Mouse (Mus musculus): ENCODE measurements around the gene Olfr99. TPM values are rescaled to one million over a fixed set of nuclear protein-coding genes. Genes with fewer than 3 reads are reported as not detected.

Olfr99 gene
- not detected in 2 replicates for polyA plus RNA-seq (2015; fragmentation: Nextera tagmentation; extraction: Ambion mirVana)

DNA sequence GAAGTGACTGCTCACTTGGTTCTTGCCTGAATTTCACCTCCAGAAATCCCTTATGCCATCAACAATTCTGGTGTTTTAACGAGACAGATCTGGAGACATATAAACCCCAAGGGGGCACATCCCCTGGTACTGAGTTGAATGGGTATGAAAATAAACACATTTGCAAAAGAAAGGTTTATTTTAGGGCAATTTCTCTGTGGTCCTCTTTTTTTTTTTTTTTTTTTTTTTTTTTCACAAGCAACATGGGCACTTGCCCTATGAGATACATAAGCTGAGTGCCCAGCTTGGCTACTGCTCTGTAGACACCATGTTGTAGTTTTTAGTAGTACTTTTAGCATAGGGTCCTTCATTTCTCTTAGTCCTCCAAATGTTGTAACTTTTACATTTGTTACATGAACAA is at the start of gene Olfr99:
Gene Olfr99 (minus strand): TSS at position 101 of the 400 bp plus-strand sequence.
- no peak for ATAC-seq (replicated peaks; ENCODE audit: low FRiP score)
- H3K4me3 ChIP-seq (replicated peaks): no peak within 1 kb of the TSS
- H3K4me1 ChIP-seq: no peaks in the 10 kb centered on the region
- H3K9ac ChIP-seq: no peak within 1 kb of the TSS
- H3K27ac ChIP-seq: no peak within 1 kb of the TSS
- no peak within 1 kb of the TSS for H3K4me2 ChIP-seq
- no peaks in the 10 kb centered on the region for H3K9me3 ChIP-seq (replicated peaks)
- WGBS: 80% methylated on average over 1 of the region's 1 CpGs
- H3K27me3 ChIP-seq: no peaks in the 10 kb centered on the region
- no peaks in the 10 kb centered on the region for H3K36me3 ChIP-seq

DNA sequence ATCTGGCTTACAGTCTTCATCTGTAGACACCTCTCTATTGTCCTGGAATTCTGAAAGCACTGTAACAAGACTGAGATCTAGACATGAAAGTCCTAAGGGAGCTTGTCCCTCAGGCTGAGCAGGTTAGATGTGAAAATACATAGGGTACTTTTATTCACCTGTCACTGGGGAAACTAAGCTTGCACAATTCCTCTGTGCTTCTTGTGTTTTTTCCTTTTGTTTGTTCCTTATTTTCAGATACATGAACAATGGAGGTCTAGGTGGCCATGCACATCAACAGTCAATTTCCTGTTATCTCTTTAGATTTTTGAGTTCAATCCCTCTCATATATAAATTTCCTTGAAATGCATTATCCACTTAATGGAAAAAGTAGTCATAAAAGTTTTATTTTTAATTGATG is 33.7 kb upstream of the Olfr99 start, which contains the start of gene Olfr102:
Gene Olfr102 (minus strand): TSS at position 101 of the 400 bp plus-strand sequence.
- Histone ChIP-seq H3K36me3 (no peaks in the 10 kb centered on the region), H3K4me1 (no peaks in the 10 kb centered on the region), H3K4me3 (replicated peaks) (no peak within 1 kb of the TSS), H3K4me2 (no peak within 1 kb of the TSS), H3K9me3 (replicated peaks) (no peaks in the 10 kb centered on the region; the same call in 1 of the 2 replicates), H3K27ac (no peak within 1 kb of the TSS), H3K9ac (no peak within 1 kb of the TSS), H3K27me3 (no peaks in the 10 kb centered on the region)
- no peak for ATAC-seq (replicated peaks; ENCODE audit: low FRiP score)

DNA sequence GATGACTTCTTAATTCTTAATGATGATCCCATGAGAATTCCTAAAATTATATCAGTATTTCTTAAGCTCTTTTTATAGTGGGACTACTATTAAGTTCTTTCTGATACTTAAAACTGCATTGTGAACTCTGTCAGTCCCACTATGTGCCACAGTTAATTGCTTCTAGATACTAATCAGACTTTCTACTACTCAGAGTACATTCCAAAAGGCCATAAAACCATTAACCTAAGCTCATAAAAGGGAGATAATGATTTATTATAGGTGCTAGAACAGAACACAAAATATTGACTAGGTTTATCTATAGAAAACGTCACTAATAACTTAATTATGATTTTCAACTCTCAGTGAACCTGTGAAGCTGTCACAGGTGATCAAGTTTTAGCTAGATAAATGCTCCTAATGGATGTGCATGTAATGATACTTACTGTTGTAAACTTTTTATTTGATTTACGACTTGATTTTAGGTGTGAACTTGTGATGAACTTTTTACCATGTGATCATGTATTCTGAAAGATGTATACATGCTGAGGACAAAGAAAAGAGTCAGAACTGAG is 27.0 kb upstream of the Olfr99 start:
- H3K27me3 ChIP-seq: no peaks in the 10 kb centered on the region
- no peaks in the 10 kb centered on the region for H3K4me1 ChIP-seq
- no peak overlapping the region for H3K4me3 ChIP-seq (replicated peaks)
- no peak for ATAC-seq (replicated peaks; ENCODE audit: low FRiP score)
- no peaks in the 10 kb centered on the region for H3K36me3 ChIP-seq
- no peak overlapping the region for H3K27ac ChIP-seq
- no peak overlapping the region for H3K4me2 ChIP-seq
- no peak overlapping the region for H3K9ac ChIP-seq
- no peaks in the 10 kb centered on the region for H3K9me3 ChIP-seq (replicated peaks)
- WGBS: 40% methylated on average over 2 of the region's 2 CpGs

- no peaks in the 10 kb centered on the region for H3K36me3 ChIP-seq
- H3K9me3 ChIP-seq (replicated peaks): no peaks in the 10 kb centered on the region
- H3K4me1 ChIP-seq: no peaks in the 10 kb centered on the region
- H3K9ac ChIP-seq: no peak overlapping the region
- ATAC-seq (replicated peaks; ENCODE audit: low FRiP score): no peak
- H3K4me2 ChIP-seq: no peak overlapping the region
- H3K27me3 ChIP-seq: no peaks in the 10 kb centered on the region
- no peak overlapping the region for H3K27ac ChIP-seq
- WGBS: 31% methylated on average over 4 of the region's 4 CpGs
- H3K4me3 ChIP-seq (replicated peaks): no peak overlapping the region
Measured at GRCm38 (mm10) chr17:37308483-37308882, 25.2 kb upstream of the Olfr99 start.

GRCm38 (mm10) chr17:37304213-37304612 is 21.0 kb upstream of the Olfr99 start, which contains the start of gene Olfr101:
Gene Olfr101 (minus strand): TSS chr17:37304313.
- WGBS: 87% methylated on average over 4 of the region's 4 CpGs
- no peaks in the 10 kb centered on the region for H3K27me3 ChIP-seq
- no peak for ATAC-seq (replicated peaks; ENCODE audit: low FRiP score)

GRCm38 (mm10) chr17:37280331-37280730 is 2.9 kb downstream of the Olfr99 start:
- no peak overlapping the region for H3K4me3 ChIP-seq (replicated peaks)
- no peaks in the 10 kb centered on the region for H3K9me3 ChIP-seq (replicated peaks)
- H3K4me2 ChIP-seq: no peak overlapping the region
- no peaks in the 10 kb centered on the region for H3K27me3 ChIP-seq
- 76% methylated on average over 1 of the region's 1 CpGs for WGBS
- H3K27ac ChIP-seq: no peak overlapping the region
- no peak for ATAC-seq (replicated peaks; ENCODE audit: low FRiP score)
- no peak overlapping the region for H3K9ac ChIP-seq
- no peaks in the 10 kb centered on the region for H3K36me3 ChIP-seq
- no peaks in the 10 kb centered on the region for H3K4me1 ChIP-seq

More at GRCm38 (mm10) chr17:37304213-37304612, 21.0 kb upstream of the Olfr99 start, which contains the start of gene Olfr101:
- Histone ChIP-seq H3K9ac (no peak within 1 kb of the TSS), H3K4me3 (replicated peaks) (no peak within 1 kb of the TSS), H3K4me2 (no peak within 1 kb of the TSS), H3K27ac (no peak within 1 kb of the TSS), H3K4me1 (no peaks in the 10 kb centered on the region), H3K36me3 (no peaks in the 10 kb centered on the region), H3K9me3 (replicated peaks) (no peaks in the 10 kb centered on the region)

DNA sequence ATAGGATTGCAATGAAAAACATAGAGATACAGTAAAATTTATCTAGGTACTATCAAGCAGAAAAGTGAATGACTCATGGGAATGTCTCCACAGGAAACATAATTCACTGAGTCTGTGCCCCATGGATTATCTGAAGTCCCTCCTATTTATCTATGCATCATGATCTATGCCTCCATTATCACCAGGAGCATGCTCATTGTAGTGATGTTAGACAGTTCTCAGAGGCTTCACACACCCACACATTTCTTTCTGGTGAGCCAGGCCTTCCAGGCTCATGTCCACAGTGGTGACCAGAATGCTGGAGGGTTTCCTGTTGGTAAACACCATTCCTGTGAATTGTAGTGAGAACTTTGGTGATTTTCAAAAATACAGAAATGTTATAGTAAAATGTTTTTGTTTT is 6.7 kb downstream of the Olfr99 start:
- Histone ChIP-seq H3K4me2 (no peak overlapping the region), H3K4me3 (replicated peaks) (no peak overlapping the region), H3K27ac (no peak overlapping the region), H3K9me3 (replicated peaks) (no peaks in the 10 kb centered on the region), H3K36me3 (no peaks in the 10 kb centered on the region), H3K27me3 (no peaks in the 10 kb centered on the region), H3K9ac (no peak overlapping the region), H3K4me1 (no peaks in the 10 kb centered on the region)
- no peak for ATAC-seq (replicated peaks; ENCODE audit: low FRiP score)

- H3K9ac ChIP-seq: no peak overlapping the region
- no peaks in the 10 kb centered on the region for H3K9me3 ChIP-seq (replicated peaks)
- no peak overlapping the region for H3K4me3 ChIP-seq (replicated peaks)
- no peaks in the 10 kb centered on the region for H3K36me3 ChIP-seq
- H3K4me2 ChIP-seq: no peak overlapping the region
- no peaks in the 10 kb centered on the region for H3K4me1 ChIP-seq
- ATAC-seq (replicated peaks; ENCODE audit: low FRiP score): no peak
- H3K27ac ChIP-seq: no peak overlapping the region
- H3K27me3 ChIP-seq: no peaks in the 10 kb centered on the region
- 71% methylated on average over 2 of the region's 2 CpGs for WGBS
Measured at GRCm38 (mm10) chr17:37275626-37276248, 7.5 kb downstream of the Olfr99 start.

GRCm38 (mm10) chr17:37270702-37271092 is 12.6 kb downstream of the Olfr99 start:
- Histone ChIP-seq H3K27me3 (no peaks in the 10 kb centered on the region), H3K4me1 (peaks cover 4% of the 10 kb centered on the region; the same call in 1 of the 2 replicates), H3K36me3 (no peaks in the 10 kb centered on the region), H3K4me3 (replicated peaks) (peak overlapping the region; percentile 55), H3K9me3 (replicated peaks) (no peaks in the 10 kb centered on the region), H3K27ac (no peak overlapping the region), H3K4me2 (peak overlapping the region; percentile 94), H3K9ac (no peak overlapping the region)
- 60% methylated on average over 8 of the region's 8 CpGs for WGBS
- peak; percentile 31 for ATAC-seq (replicated peaks; ENCODE audit: low FRiP score)

- peak; percentile 99 for ATAC-seq (replicated peaks; ENCODE audit: low FRiP score)
- Histone ChIP-seq H3K9ac (0 out of 2 replicates have a peak within 1 kb of the TSS, but pooled peaks have one; percentile 26), H3K27ac (no peak within 1 kb of the TSS), H3K27me3 (no peaks in the 10 kb centered on the region), H3K4me2 (peak within 1 kb of the TSS; percentile 94), H3K36me3 (no peaks in the 10 kb centered on the region), H3K4me1 (peaks cover 4% of the 10 kb centered on the region; the same call in 1 of the 2 replicates), H3K4me3 (replicated peaks) (peak within 1 kb of the TSS; percentile 55), H3K9me3 (replicated peaks) (no peaks in the 10 kb centered on the region)
- WGBS: 2% methylated on average over 26 of the region's 26 CpGs
Measured at GRCm38 (mm10) chr17:37270058-37270701, 13.1 kb downstream of the Olfr99 start, which contains the start of gene H2-M3. Gene H2-M3 (plus strand): TSS chr17:37270220.

- Histone ChIP-seq H3K36me3 (no peaks in the 10 kb centered on the region), H3K9me3 (replicated peaks) (no peaks in the 10 kb centered on the region), H3K27ac (no peak within 1 kb of the TSS), H3K4me3 (replicated peaks) (no peak within 1 kb of the TSS), H3K27me3 (no peaks in the 10 kb centered on the region), H3K9ac (no peak within 1 kb of the TSS), H3K4me2 (no peak within 1 kb of the TSS), H3K4me1 (no peaks in the 10 kb centered on the region)
- WGBS: 82% methylated on average over 1 of the region's 1 CpGs
- ATAC-seq (replicated peaks; ENCODE audit: low FRiP score): no peak
Measured at GRCm38 (mm10) chr17:37263626-37264025, 19.6 kb downstream of the Olfr99 start, which contains the start of gene Olfr98. Gene Olfr98 (minus strand): TSS chr17:37263749.

DNA sequence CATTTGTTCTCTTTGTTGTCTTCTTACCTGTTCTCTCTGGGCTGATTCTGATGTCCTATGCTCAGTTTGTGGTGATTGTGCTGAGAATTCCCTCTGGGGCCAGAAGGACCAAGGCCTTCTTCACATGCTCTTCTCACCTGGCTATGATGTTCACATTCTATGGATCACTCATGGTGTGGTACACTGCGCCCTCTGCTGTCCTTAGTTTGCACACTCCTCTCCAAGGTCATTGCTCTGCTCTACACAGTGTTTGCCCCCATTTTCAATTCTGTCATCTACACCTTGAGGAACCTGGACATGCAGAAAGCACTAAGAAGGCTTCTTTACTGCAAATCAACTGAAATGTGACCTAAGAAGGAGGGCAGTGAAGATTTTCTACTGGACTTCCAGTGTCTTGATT is 32.7 kb downstream of the Olfr99 start:
- no peaks in the 10 kb centered on the region for H3K4me1 ChIP-seq
- H3K9me3 ChIP-seq (replicated peaks): no peaks in the 10 kb centered on the region
- no peaks in the 10 kb centered on the region for H3K36me3 ChIP-seq
- no peak overlapping the region for H3K4me2 ChIP-seq
- 0 out of 2 replicates have a peak, but pooled peaks cover 4% of the 10 kb centered on the region for H3K27me3 ChIP-seq
- no peak overlapping the region for H3K4me3 ChIP-seq (replicated peaks)
- H3K9ac ChIP-seq: no peak overlapping the region
- ATAC-seq (replicated peaks; ENCODE audit: low FRiP score): no peak
- no peak overlapping the region for H3K27ac ChIP-seq
- 13% methylated on average over 1 of the region's 1 CpGs for whole genome bisulfite sequencing

All from kidney, embryonic 15.5 days (tissue).